Mouse (Mus musculus): ENCODE results near the gene Esx1. TPM values are rescaled to one million over a fixed set of nuclear protein-coding genes. Genes with fewer than 3 reads are reported as not detected.

Gene Esx1
- polyA plus RNA-seq (2014; fragmentation: Nextera tagmentation; extraction: Ambion mirVana), result not detected in 2 replicates

DNA sequence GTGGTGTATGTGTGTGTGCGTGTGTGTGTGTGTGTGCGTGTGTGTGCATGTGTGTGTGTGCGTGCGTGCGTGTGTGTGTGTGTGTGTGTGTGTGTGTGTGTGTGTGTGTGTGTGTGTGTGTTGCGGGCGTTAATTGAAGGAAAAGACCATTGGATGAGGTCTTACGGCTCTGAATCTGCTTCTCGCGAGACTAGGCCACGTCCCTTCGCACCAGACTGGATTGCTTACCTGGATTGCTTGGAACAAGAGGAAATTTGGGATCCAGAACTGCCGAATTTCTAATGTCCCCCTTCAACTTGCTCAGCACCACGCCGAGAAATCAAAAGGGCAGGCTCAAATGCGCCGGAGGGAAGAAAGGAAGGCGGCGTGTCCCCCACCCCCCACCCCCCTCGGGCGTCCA, at the start of gene Esx1:
TSS of gene Esx1 (minus strand) at position 366 of the 400 bp plus-strand sequence.
- Histone ChIP-seq H3K4me1 (ENCODE audit: control insufficient read depth, insufficient read depth, low read length) (no peaks in the 10 kb centered on the region), H3K27me3 (replicated peaks; ENCODE audit: control insufficient read depth, insufficient read depth, low read length) (peaks cover 86% of the 10 kb centered on the region), H3K36me3 (ENCODE audit: control insufficient read depth, insufficient read depth, low read length) (no peaks in the 10 kb centered on the region), H3K27ac (replicated peaks; ENCODE audit: low read depth, low read length) (no peak within 1 kb of the TSS), H3K9ac (ENCODE audit: low read depth, low read length) (no peak within 1 kb of the TSS), H3K4me3 (ENCODE audit: low read depth, low read length) (peak within 1 kb of the TSS; percentile 8; the same call in 1 of the 2 replicates), H3K9me3 (ENCODE audit: control insufficient read depth, low read length) (no peaks in the 10 kb centered on the region), H3K4me2 (ENCODE audit: low read depth, low read length) (no peak within 1 kb of the TSS)
- DNase-seq (ENCODE audit: low spot score), result no peak
- ATAC-seq (ENCODE audit: low read depth), result no peak
- 22% methylated on average over 18 of the region's 21 CpGs for WGBS

DNA sequence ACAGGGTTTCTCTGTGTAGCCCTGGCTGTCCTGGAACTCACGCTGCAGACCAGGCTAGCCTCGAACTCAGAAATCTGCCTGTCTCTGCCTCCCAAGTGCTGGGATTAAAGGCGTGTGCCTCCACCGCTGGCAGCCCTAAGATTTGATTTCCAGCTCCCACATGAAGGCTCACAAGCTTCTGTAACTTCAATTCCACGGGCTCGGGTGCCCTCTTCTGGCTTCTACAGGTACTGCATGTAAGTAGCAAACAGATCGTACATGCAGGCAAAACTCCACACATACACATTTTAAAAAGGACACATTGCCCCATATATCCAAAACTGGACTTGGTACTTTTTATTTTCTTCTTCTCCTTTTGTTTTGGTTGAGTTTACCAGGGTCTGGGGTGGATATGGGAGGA, 48.1 kb upstream of the Esx1 start:
- no peak for DNase-seq (ENCODE audit: low spot score)
- WGBS, result 48% methylated on average over 7 of the region's 7 CpGs
- Histone ChIP-seq H3K27ac (replicated peaks; ENCODE audit: low read depth, low read length) (no peak overlapping the region), H3K4me1 (ENCODE audit: control insufficient read depth, insufficient read depth, low read length) (no peaks in the 10 kb centered on the region), H3K4me2 (ENCODE audit: low read depth, low read length) (no peak overlapping the region), H3K4me3 (ENCODE audit: low read depth, low read length) (no peak overlapping the region), H3K27me3 (replicated peaks; ENCODE audit: control insufficient read depth, insufficient read depth, low read length) (no peaks in the 10 kb centered on the region; the same call in 1 of the 2 replicates), H3K9me3 (ENCODE audit: control insufficient read depth, low read length) (no peaks in the 10 kb centered on the region), H3K9ac (ENCODE audit: low read depth, low read length) (no peak overlapping the region), H3K36me3 (ENCODE audit: control insufficient read depth, insufficient read depth, low read length) (no peaks in the 10 kb centered on the region)
- no peak for ATAC-seq (ENCODE audit: low read depth)

DNA sequence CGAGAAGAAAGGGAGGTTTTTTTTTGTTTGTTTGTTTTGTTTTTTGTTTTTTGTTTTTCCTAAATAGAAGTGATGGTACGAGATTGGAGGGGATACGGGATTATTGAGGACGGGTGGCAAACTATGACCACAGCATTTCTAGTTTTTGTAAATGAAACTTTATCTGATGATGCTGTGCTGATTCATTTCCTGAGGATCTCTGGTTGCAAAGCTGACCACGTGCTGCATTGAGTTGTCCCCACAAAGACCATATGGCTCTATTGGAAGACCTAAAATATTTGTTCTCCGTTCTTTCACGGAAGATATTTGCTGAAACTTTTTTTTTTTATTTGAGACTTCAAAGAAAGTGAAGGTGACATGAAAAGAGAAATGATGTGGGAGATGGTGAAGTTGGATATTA, 45.8 kb upstream of the Esx1 start:
- no peak for DNase-seq (ENCODE audit: low spot score)
- H3K4me2 ChIP-seq (ENCODE audit: low read depth, low read length), result no peak overlapping the region
- no peak for ATAC-seq (ENCODE audit: low read depth)
- H3K4me3 ChIP-seq (ENCODE audit: low read depth, low read length), result no peak overlapping the region
- H3K9me3 ChIP-seq (ENCODE audit: control insufficient read depth, low read length), result no peaks in the 10 kb centered on the region
- H3K9ac ChIP-seq (ENCODE audit: low read depth, low read length), result no peak overlapping the region
- no peaks in the 10 kb centered on the region for H3K4me1 ChIP-seq (ENCODE audit: control insufficient read depth, insufficient read depth, low read length)
- no peaks in the 10 kb centered on the region for H3K36me3 ChIP-seq (ENCODE audit: control insufficient read depth, insufficient read depth, low read length)
- no peak overlapping the region for H3K27ac ChIP-seq (replicated peaks; ENCODE audit: low read depth, low read length)
- 68% methylated on average over 7 of the region's 7 CpGs for WGBS
- H3K27me3 ChIP-seq (replicated peaks; ENCODE audit: control insufficient read depth, insufficient read depth, low read length), result no peaks in the 10 kb centered on the region; the same call in 1 of the 2 replicates

DNA sequence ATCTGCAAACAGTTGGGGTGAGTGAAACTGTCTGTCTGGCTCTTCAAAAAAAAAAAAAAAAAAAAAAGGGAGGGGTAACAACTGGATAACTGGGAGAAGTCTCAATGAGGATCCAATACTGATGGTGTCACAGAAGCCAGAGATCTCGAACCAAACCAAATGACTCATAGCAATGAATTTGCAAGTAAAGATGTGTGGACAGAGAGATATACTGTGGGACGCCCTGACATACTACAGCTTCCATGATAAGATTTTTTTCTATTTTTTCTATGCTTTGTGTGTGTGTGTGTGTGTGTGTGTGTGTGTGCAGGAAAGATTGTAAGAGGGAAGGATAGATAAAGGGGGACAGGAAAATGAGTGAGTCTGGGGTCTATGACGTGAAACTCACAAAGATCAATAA, 43.7 kb upstream of the Esx1 start:
- Histone ChIP-seq H3K27me3 (replicated peaks; ENCODE audit: control insufficient read depth, insufficient read depth, low read length) (no peaks in the 10 kb centered on the region; the same call in 1 of the 2 replicates), H3K4me2 (ENCODE audit: low read depth, low read length) (no peak overlapping the region), H3K27ac (replicated peaks; ENCODE audit: low read depth, low read length) (no peak overlapping the region), H3K36me3 (ENCODE audit: control insufficient read depth, insufficient read depth, low read length) (no peaks in the 10 kb centered on the region), H3K9me3 (ENCODE audit: control insufficient read depth, low read length) (no peaks in the 10 kb centered on the region), H3K4me1 (ENCODE audit: control insufficient read depth, insufficient read depth, low read length) (no peaks in the 10 kb centered on the region), H3K4me3 (ENCODE audit: low read depth, low read length) (no peak overlapping the region), H3K9ac (ENCODE audit: low read depth, low read length) (no peak overlapping the region)
- DNase-seq (ENCODE audit: low spot score), result no peak
- ATAC-seq (ENCODE audit: low read depth), result no peak
- WGBS, result 81% methylated on average over 3 of the region's 3 CpGs

DNA sequence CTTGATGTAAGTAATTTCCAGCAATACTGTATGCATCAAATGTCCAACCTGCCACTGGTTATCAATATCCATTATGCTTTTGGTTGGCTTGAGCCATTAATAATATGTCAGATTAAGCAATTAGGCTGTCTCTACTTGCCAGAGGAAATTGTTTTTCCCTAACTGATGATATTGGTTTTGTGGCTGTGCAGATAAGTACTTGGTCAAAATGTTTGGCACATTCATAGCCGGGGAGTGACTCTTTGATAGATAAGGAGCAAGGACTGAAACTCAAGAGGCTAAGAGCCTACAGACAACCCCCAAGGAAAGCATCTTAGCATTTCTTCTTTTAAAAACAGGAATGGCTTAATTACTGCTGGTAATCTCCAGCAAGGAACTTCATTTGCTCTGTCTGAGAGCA, 40.8 kb upstream of the Esx1 start:
- Histone ChIP-seq H3K9me3 (ENCODE audit: control insufficient read depth, low read length) (no peaks in the 10 kb centered on the region), H3K4me2 (ENCODE audit: low read depth, low read length) (no peak overlapping the region), H3K4me1 (ENCODE audit: control insufficient read depth, insufficient read depth, low read length) (no peaks in the 10 kb centered on the region), H3K27me3 (replicated peaks; ENCODE audit: control insufficient read depth, insufficient read depth, low read length) (no peaks in the 10 kb centered on the region; the same call in 1 of the 2 replicates), H3K36me3 (ENCODE audit: control insufficient read depth, insufficient read depth, low read length) (no peaks in the 10 kb centered on the region), H3K4me3 (ENCODE audit: low read depth, low read length) (no peak overlapping the region), H3K9ac (ENCODE audit: low read depth, low read length) (no peak overlapping the region), H3K27ac (replicated peaks; ENCODE audit: low read depth, low read length) (no peak overlapping the region)
- DNase-seq (ENCODE audit: low spot score) (no peak), ATAC-seq (ENCODE audit: low read depth) (no peak)
- 65% methylated on average over 1 of the region's 1 CpGs for WGBS

DNA sequence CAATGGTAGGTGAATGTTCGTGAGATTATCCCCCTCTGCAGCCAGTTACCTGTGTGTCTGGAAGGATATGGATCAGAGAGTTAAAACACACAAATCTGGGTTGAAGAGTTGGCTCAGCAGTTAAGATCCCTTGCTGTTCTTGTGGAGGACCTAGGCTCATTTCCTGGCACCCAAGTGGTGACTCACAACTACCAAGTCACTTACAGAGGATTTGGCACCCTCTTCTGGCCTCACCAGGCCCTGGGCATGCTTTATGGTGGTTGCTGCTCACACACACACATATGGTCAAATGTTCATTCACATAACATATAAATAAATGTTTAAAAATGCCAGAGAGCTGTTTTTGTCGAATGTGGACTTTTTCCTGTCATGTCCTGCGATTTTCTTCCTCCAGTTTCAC, 39.1 kb upstream of the Esx1 start:
- WGBS, result 63% methylated on average over 3 of the region's 3 CpGs
- no peak overlapping the region for H3K9ac ChIP-seq (ENCODE audit: low read depth, low read length)
- no peak overlapping the region for H3K27ac ChIP-seq (replicated peaks; ENCODE audit: low read depth, low read length)

DNA sequence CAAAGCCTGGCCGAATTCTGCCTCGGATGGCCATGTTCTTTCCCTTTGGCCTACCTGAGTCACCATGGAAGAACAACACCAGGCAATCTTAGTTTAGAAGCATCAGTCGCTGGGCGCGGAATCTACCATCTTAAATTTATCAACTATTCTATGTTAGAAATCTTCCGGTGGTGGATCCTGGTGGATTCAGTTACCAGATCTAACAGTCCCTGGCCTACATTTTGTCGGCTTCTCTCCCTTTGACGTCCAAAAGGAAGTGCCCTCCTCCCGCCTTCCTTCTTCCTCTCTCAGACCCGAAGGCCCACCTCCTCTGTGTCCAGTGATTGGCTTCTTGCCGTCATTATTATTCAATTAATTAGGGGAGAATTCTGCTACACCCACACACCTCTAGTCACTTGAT, 27.2 kb upstream of the Esx1 start:
- Histone ChIP-seq H3K4me1 (ENCODE audit: control insufficient read depth, insufficient read depth, low read length) (no peaks in the 10 kb centered on the region), H3K9me3 (ENCODE audit: control insufficient read depth, low read length) (no peaks in the 10 kb centered on the region), H3K27ac (replicated peaks; ENCODE audit: low read depth, low read length) (no peak overlapping the region), H3K27me3 (replicated peaks; ENCODE audit: control insufficient read depth, insufficient read depth, low read length) (no peaks in the 10 kb centered on the region), H3K4me2 (ENCODE audit: low read depth, low read length) (no peak overlapping the region), H3K9ac (ENCODE audit: low read depth, low read length) (no peak overlapping the region), H3K4me3 (ENCODE audit: low read depth, low read length) (no peak overlapping the region), H3K36me3 (ENCODE audit: control insufficient read depth, insufficient read depth, low read length) (no peaks in the 10 kb centered on the region)
- ATAC-seq (ENCODE audit: low read depth) (no peak), DNase-seq (ENCODE audit: low spot score) (no peak)
- 89% methylated on average over 11 of the region's 11 CpGs for WGBS

More for the DNA sequence above, 39.1 kb upstream of the Esx1 start:
- Histone ChIP-seq H3K4me1 (ENCODE audit: control insufficient read depth, insufficient read depth, low read length) (no peaks in the 10 kb centered on the region), H3K27me3 (replicated peaks; ENCODE audit: control insufficient read depth, insufficient read depth, low read length) (no peaks in the 10 kb centered on the region), H3K4me3 (ENCODE audit: low read depth, low read length) (no peak overlapping the region), H3K4me2 (ENCODE audit: low read depth, low read length) (no peak overlapping the region), H3K9me3 (ENCODE audit: control insufficient read depth, low read length) (no peaks in the 10 kb centered on the region), H3K36me3 (ENCODE audit: control insufficient read depth, insufficient read depth, low read length) (no peaks in the 10 kb centered on the region)
- ATAC-seq (ENCODE audit: low read depth) (no peak), DNase-seq (ENCODE audit: low spot score) (no peak)

DNA sequence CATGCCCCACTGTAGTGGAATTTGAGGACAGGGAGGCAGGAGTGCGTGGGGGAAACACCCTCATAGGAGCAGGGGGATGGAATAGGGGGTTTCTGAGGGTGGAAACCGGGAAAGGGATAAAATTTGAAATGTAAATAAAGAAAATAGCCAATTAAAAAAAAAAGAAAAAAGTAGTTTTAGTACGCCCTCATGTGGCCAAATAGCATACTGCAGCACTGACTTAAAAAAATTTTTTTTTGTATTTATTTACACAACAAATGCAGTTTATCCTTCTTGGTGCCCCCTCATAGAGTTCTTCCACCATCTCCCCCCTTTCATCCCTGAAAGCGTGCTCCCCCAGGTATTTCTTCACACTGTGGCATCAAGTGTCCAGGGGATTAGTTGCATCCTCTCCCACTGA, 22.8 kb upstream of the Esx1 start:
- WGBS, result 31% methylated on average over 4 of the region's 4 CpGs
- H3K9me3 ChIP-seq (ENCODE audit: control insufficient read depth, low read length), result no peaks in the 10 kb centered on the region
- no peak overlapping the region for H3K9ac ChIP-seq (ENCODE audit: low read depth, low read length)
- H3K4me1 ChIP-seq (ENCODE audit: control insufficient read depth, insufficient read depth, low read length), result no peaks in the 10 kb centered on the region
- no peaks in the 10 kb centered on the region for H3K36me3 ChIP-seq (ENCODE audit: control insufficient read depth, insufficient read depth, low read length)
- no peak overlapping the region for H3K27ac ChIP-seq (replicated peaks; ENCODE audit: low read depth, low read length)
- no peak for ATAC-seq (ENCODE audit: low read depth)
- DNase-seq (ENCODE audit: low spot score), result no peak
- no peak overlapping the region for H3K4me3 ChIP-seq (ENCODE audit: low read depth, low read length)
- no peaks in the 10 kb centered on the region for H3K27me3 ChIP-seq (replicated peaks; ENCODE audit: control insufficient read depth, insufficient read depth, low read length)
- H3K4me2 ChIP-seq (ENCODE audit: low read depth, low read length), result no peak overlapping the region

DNA sequence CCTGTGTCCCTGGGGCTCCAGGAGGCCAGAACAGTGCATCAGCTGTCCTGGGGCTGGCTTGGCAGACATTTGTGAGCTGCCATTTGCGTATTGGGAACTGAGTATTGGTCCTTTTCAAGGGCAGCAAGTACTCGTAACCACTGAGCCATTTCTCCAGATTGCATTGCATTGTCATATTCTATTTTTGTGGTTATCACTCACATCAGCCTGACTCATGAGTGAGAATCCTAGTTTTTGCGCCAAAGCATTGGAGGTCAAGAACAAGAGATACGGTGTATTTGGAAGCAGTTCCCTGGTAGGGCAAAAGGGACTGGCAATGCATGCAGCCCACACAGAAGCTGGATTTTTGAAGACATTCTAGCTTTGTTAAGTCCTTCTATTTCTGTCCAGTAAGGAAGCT, 21.8 kb upstream of the Esx1 start:
- DNase-seq (ENCODE audit: low spot score) (no peak), ATAC-seq (ENCODE audit: low read depth) (no peak)
- H3K4me2 ChIP-seq (ENCODE audit: low read depth, low read length), result no peak overlapping the region
- no peak overlapping the region for H3K9ac ChIP-seq (ENCODE audit: low read depth, low read length)
- H3K9me3 ChIP-seq (ENCODE audit: control insufficient read depth, low read length), result no peaks in the 10 kb centered on the region
- no peaks in the 10 kb centered on the region for H3K27me3 ChIP-seq (replicated peaks; ENCODE audit: control insufficient read depth, insufficient read depth, low read length)
- no peaks in the 10 kb centered on the region for H3K36me3 ChIP-seq (ENCODE audit: control insufficient read depth, insufficient read depth, low read length)
- WGBS, result 81% methylated on average over 4 of the region's 4 CpGs
- H3K4me1 ChIP-seq (ENCODE audit: control insufficient read depth, insufficient read depth, low read length), result no peaks in the 10 kb centered on the region
- H3K4me3 ChIP-seq (ENCODE audit: low read depth, low read length), result no peak overlapping the region
- H3K27ac ChIP-seq (replicated peaks; ENCODE audit: low read depth, low read length), result no peak overlapping the region

Data from embryonic facial prominence, embryonic 14.5 days (tissue).